Mouse (Mus musculus): ENCODE measurements at regions not wholly inside any gene's neighbourhood (a gene's known extent, or its start where the extent isn't known, plus 50 kb on each side); places are given as distances from the start of the nearest gene placed in this dataset.

DNA sequence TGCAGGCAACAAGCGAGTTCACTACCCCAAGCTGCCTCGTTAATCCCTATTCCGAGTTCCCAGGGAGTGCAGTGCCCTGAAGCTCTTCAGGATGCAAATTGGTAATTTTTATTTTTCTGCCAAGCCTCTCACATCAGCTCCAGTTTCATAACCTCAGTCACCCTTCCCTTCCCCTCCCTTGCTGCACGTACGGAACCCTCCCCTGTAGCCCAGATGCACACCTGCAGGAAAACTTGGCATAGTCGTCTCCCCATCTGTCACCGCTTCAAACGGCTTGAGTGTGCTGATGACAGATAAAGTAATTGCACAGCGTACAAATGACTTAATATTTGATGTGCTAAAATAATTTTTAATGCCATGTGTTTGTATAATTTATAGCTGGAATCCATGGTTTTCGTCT is 119.7 kb upstream of the Tmem45b start:
- DNase-seq (ENCODE audit: low spot score in 2 of 2): no peak

DNA sequence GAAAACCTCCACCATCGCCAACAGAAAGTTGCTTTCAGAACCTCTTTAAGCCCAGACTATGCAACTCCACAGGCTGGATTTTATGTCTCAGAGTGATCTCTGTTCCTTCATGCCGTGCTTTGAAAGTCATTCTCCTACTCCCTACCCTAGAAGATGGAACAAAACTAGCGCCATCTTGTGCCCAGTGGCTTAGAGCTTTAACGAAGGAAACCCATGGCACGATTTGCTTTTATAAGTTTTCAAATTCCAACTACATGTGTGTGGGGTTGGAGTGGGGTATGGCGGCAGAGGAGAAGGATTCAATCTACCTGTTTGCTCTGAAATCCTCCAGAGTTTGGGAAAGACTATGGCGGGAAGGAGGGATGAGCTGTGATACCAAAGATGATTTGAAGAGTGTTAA is 118.7 kb upstream of the Tmem45b start:
- no peak for DNase-seq (ENCODE audit: low spot score in 2 of 2)

DNA sequence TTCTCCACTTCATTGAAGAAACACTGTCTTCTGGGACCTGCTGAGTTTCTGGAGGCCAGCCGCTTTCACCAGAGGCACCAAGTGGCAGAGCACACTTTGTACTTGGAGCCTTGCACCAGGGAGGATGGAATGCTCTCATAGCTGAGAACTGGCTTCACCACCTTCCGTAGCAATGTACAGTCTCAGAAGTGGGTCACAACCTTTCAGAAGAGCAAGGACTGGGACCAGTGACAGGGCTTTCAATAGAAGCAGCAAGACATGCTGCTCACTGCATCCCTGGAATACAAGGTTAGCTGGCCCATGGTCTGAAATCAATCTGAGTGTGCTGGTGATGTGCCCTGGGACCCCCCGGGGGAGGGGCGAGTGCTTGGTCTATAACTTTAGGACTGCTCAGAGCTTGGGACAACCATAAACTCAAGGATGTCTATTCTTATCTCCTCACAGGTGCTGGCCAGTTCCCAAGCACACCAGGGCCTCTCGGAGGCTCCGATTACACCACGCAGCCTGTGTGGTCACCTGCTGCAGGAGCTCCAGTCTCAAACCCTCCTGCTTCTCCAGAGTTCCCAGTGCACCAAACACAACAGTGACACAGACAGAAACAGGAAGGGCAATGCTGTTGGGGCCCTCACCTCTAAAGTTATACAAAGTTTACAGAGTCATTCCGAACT is 114.4 kb upstream of the Tmem45b start:
- DNase-seq (ENCODE audit: low spot score in 2 of 2): no peak

DNA sequence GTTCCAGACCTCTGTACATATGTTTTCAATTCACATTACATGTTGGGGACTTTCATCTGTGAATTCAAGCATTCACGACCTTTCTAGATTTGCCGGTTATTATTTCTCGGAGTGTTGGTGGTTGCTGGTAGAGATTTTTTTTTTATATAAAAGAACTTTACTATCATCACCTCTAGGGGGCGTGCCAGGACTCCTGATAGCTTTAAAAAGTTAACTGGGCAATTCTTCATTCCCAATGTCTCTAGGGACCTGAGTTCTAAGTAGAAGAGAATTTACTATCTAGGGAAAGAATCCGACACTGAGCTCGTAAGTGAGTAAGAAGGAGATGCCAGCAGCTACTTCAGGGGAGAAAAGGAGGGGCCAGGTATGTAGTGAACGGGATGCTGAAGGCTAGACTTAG is 112.8 kb upstream of the Tmem45b start:
- no peak for DNase-seq (ENCODE audit: low spot score in 2 of 2)

DNA sequence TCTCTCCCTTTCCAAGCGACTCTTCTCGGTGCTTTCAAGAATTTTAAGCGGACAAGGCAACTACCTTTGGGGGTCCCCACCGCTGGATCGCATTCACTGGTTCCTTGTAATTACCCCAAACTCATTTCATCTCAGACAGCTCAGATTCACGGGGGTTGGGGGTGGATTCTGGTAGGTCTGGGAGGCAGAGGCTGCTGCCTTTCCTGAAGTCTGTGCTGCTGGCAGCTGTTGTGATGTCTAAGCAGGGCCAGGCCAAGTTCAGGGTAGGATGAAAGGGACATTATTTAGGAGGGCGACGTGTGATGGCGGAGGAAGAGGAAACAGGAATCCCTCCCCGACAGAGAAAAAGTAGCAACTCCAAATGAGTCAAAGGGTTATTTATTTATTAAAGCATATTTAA is 102.8 kb upstream of the Tmem45b start:
- DNase-seq (ENCODE audit: low spot score in 2 of 2): no peak

DNA sequence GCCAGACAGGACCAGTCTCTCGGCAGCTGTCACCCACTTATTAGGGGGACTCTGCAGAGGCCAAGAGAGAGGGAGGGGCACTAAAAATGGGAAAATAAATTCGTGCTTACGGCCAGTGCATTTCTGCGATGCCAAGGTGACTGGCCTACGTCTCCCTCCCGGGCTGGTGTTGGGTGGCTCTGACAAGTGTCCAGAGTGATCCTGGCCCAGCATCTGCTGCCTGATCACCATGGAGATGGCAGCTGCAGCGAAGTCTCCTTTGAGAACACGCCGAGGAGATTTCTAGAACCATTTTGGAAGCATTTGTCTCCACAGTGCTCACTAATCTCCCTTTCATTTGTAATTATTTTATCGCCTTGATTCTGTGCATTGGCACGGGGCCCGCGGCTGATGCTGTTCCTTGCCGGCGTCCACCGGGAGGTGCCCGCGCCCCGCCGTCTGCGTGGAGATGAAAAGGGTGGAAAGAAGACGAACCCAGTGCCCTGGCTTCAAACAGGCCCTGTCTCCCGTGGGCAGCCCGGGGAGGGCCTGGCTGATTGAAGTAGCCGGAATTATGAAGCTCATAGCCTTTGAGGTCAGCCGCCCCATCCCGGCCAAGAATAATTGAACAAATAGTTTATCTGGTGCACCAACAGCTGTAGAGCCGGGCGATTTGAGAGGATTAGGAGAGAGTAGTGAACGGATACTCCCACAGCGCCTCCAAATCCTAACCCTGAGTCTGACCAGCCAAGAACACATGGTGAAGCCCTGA is 102.2 kb upstream of the Tmem45b start:
- peak in 1 of 2 experiments; percentile 44 for DNase-seq (ENCODE audit: low spot score in 2 of 2)

DNA sequence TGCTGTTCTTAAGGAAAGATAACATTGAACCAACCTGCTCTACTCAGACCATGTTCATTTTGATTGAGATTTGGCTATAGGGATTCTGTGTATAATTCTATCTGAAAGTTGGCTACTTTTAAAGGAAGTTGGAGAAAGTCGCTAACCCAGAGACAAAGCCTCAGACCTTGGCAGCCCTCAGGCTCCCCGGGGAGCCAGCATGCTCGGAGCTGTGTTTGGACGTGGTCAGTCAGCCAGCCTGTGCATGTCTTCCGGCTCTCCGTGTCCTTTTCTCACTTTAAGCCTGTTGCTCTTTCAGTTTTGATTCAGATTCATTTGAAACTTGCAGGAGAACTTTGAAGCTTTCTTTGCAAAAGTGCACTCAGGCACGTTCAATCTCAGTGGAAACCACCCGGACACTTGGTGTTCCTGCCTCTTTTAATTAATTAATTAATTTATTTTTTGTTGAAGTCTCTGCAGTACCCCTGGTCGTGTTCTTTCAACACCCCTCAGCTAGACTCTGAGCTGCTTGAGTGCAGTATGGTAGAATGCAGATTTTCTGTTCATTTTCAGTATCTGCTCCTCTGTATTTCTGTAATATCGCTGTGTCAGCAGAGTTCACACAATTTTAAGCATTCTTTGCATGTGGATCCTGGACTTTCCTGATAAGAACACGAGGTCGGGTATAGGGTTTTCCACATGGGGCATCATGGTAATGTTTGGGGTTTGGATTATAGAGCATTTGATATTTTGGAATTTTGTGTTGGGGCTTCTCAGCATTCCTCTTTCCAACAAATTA is 100.9 kb upstream of the Tmem45b start:
- peak in 1 of 2 experiments; percentile 12 for DNase-seq (ENCODE audit: low spot score in 2 of 2)

DNA sequence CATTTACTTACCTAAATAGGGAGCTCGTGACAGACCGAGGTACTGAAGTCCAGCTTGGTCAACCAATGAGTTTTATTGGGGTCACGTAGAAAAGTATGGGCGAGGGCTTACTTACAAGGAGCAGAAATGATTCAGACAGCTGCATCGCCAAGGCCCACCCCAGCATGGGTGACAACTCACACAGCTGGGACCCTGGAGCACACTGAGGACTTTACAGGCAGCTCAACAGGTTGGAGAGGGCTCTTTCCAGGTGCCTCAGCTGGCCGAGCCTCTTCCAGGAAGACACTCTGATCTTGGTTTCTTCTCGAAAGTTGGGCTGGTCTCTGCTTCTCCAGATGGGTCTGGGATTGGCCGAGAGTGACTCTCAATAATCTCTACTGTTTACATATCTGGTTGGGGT is 99.3 kb upstream of the Tmem45b start:
- DNase-seq (ENCODE audit: low spot score in 2 of 2): no peak

DNA sequence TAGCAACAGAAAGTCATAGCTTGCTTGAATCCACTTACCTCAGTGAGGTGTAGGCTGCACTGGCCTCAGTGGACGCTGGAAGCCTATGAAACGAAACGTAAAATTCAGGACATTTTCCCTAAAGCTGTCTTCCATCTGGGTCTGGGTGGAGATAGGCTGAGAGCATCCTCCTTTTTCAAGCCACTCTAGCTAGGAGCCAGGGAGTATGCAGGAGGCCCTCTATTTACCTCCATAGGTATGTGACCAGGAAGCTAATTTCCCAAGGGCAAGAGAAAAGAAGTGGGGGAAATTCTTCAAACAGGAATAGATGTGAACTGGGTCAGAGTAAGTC is 95.9 kb upstream of the Tmem45b start:
- no peak for DNase-seq (ENCODE audit: low spot score in 2 of 2)

DNA sequence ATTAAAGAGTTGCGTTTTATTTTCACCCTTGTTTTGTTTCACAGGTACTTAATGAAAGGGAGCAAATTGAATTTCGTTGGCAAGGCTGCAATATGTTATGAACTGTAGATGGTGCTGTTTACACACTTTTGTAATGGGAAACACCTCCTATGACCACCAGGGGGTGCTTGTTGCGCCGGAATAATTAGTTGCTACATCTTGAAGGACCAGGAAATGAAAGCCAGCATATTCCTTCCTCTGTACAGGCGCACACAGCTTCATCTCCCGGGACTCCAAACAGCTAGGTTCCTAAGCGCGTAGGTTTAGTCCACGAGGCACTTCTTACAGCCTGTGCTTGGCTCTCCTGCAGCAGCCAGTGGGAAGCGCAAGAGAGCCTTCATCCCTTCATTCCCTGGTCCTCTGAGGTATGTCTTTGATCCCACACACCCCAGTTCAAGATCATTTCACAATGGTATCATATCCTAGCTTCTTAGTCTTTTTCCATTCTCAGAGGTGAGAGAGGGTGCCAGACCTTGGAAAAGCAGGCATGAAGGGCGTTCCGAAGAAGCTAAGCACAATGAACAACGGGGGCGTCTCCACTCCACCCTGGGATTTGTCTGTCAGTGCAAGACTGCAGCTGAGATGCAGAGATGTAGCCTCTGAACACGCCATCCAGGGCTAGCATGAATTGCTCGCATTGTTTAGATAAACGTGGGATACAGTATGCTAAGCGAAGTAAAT is 95.4 kb upstream of the Tmem45b start:
- DNase-seq (ENCODE audit: low spot score in 2 of 2): peak; percentile 58 to 73

DNA sequence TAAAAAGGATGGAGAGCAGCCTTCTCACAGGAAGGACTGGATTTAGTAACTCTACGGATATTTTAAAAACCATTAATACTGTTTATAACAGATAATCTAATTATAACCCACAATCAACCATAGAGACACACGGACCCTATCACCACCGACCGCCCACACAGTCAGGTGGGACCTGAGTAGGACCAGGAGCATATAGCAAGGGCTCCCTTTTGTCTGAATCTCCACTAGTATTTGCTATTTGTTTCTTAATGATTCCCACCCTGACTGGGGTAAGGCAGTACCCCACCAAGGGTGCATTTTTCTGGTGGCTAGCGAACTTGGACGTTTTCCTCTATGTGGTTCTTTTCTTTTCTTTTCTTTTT is 79.4 kb upstream of the Tmem45b start:
- DNase-seq (ENCODE audit: low spot score in 2 of 2): no peak

DNA sequence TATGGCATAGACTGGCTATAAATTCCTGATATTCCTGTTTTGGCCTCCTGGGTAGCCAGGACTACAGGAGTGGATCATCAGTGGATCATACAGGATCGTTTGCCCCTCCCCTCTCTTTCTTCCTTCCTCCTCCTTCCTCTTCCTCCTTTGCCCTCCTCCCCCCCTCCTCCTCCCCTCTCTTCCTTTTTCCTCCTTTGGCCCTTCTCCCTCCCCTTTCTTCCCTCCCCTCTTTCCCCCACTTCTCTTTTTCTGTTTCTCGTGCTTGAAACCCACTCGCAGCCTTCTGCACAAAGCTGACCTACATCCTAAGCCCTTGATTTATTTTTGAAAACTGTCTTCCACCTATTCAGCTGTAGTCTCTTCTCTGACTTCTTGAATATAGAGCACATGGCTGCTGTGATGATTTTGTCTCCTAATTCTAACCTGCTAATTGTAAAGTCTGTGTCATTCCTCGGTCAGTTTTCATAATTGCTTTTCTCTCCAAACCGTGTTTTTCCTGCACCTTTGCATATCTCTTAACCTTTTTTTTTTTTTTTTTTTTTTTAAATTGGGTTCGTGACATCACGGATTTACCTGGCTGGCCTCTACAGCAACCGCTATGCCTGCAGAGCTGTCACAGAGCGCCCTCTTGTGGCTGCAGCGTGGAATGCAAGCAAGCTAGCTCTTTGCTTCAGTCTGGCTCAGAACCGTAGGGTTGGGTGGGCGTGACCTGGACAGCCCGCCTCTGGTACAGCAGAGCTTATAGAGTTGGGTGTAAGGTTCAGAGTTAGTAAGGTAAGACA is 78.8 kb upstream of the Tmem45b start:
- DNase-seq (ENCODE audit: low spot score in 2 of 2): peak; percentile 87 to 91

DNA sequence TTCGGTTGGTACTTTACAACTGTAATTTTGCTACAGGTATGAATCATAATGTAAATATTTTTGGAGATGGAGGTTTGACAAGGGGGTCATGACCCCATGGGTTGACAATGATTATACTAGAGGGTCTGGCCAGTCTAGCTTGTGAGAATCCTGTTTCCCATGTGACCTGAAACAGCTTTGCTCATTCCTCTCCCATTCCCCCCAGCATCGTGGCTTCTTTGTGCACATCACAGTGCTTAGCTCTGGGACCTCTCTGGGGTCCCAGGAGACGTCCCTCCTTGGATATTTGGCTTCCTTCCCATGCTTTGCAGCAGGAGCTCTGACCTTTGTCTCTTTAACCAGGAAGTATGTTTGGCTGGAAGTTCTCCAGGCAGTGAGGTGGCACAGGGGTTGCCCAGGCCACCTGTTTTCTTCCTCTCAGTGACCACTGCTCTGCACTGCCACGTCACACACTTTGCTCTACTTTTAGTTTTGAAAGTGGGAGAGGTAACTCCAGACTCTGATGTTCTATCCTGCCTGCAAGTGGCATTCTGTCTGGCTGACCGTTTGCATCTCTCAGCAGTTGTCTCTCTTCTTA is 77.4 kb upstream of the Tmem45b start:
- DNase-seq (ENCODE audit: low spot score in 2 of 2): no peak

DNA sequence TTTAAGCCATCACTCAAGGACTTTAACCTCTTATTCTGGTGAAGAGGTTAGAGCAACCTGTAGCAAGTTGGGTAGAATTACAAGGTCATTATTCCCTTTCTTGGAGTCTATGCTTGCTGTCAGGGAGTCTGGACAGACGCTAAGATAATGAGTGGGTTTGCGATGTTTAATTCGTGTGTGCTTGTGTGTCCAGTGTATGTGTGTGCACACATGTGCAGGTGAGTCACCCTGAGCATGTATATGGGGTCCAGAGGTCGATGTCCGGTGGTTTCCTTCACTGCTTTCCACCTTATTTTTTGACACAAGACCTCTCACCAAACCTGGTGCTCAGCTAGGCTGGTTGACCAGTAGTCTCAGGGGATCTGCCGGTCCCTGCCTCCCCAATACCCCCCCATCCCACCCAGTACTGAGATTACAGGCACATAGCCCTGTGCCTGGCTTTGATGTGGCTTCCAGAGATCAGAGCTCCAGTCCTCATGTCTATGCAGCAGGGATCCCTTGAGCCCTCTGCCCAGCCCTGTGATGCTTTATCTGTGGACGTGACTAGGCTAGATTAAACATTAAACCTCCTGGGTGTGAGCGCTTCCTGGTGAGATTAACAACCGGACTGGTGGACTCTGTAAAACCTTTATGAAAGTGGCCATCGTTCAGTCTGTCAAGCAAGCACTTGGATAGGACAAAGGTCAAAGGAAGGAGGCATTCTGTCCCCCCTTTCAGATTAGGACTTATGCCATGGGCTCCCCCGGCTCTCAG is 74.4 kb upstream of the Tmem45b start:
- no peak for DNase-seq (ENCODE audit: low spot score in 2 of 2)

DNA sequence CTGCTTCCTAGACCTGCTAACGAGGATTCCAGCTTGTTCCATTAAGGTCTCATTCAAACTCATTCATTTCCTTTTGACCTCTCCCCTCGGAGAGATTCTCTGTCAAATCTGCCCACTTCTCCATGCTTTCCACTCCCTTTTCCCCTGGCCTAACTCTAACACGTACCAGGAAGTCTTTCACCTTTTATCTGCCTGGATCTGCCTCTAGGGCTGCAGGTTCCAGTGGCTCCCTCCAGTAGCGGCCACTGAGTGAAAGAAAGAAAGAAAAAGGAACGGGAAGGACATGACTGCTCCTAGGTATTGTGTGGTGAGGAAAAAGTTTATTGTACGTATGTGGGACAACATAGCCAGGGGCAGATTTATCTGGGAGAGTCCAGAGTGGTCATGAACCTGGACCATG is 64.8 kb upstream of the Tmem45b start:
- no peak for DNase-seq (ENCODE audit: low spot score in 2 of 2)

DNA sequence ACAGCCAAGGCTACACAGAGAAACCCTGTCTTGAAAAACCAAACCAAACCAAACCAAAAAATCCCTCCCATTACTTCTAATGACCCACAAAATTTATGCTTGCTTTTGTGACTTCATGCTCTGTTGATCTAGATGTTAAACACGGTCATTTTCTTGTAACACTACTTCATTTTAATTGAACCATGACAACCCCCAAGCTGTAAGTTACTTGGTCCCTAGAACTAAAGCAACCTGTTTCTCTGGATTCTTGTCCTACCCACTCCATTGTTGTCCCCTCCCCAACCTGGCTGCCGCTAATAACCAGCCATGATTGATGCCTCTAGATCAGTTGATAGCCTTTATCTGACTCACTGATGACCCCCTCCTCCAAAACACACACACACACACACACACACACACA is 63.0 kb upstream of the Tmem45b start:
- DNase-seq (ENCODE audit: low spot score in 2 of 2): no peak

Measured in cerebellum, postnatal 4 days (tissue).